Comparison of ENCODE assay signal across 7 mouse cellular contexts in genomic region chr12:72084261-72085023, GRCm38 (mm10). TPM values are rescaled to one million over a fixed set of nuclear protein-coding genes. Genes with fewer than 3 reads are reported as not detected.
DNase-seq lines count a peak whose midpoint lies in the region; ATAC-seq and TF ChIP-seq lines count a peak whose summit lies in the region.

No protein-coding gene starts in this region.

- peaks cover 11% of the 10 kb centered on the region for H3K79me2 ChIP-seq in myocyte (ENCODE audit: control insufficient read depth, insufficient read depth)

- H3K36me3 ChIP-seq in hindbrain, embryonic 12.5 days, result no peaks in the 10 kb centered on the region
- no peaks in the 10 kb centered on the region for H3K36me3 ChIP-seq in limb, embryonic 13.5 days
- H3K36me3 ChIP-seq in myocyte (ENCODE audit: control insufficient read depth, insufficient read depth), result no peaks in the 10 kb centered on the region

- peak overlapping the region; percentile 58 for H3K4me3 ChIP-seq in hindbrain, embryonic 12.5 days
- peak overlapping the region; percentile 74 for H3K4me3 ChIP-seq in limb, embryonic 13.5 days
- H3K4me3 ChIP-seq in myocyte, result peak overlapping the region; percentile 55

- peak overlapping the region; percentile 82 for H3K4me2 ChIP-seq in hindbrain, embryonic 12.5 days (replicated peaks)
- peak overlapping the region; percentile 88 for H3K4me2 ChIP-seq in limb, embryonic 13.5 days (replicated peaks)
- H3K4me2 ChIP-seq in myocyte (ENCODE audit: low read depth), result peak overlapping the region; percentile 75

- WGBS in hindbrain, embryonic 12.5 days, result 3% methylated on average over 46 of the region's 46 CpGs
- 4% methylated on average over 46 of the region's 46 CpGs for WGBS in limb, embryonic 13.5 days

- H3K27ac ChIP-seq in hindbrain, embryonic 12.5 days, result peak overlapping the region; percentile 83
- H3K27ac ChIP-seq in limb, embryonic 13.5 days, result peak overlapping the region; percentile 79

- no peaks in the 10 kb centered on the region for H3K9me3 ChIP-seq in hindbrain, embryonic 12.5 days (replicated peaks)
- no peaks in the 10 kb centered on the region for H3K9me3 ChIP-seq in limb, embryonic 13.5 days

- peak; percentile 55 for DNase-seq in urinary bladder, adult 2 months (ENCODE audit: low spot score)
- DNase-seq in urinary bladder, postnatal 10 days (ENCODE audit: low spot score), result no peak
- peak; percentile 66 for DNase-seq in embryo, embryonic 10.5 days (ENCODE audit: low spot score)
- DNase-seq in cerebellum, postnatal 25 days, result no peak

- peak overlapping the region; percentile 74 for H3K9ac ChIP-seq in hindbrain, embryonic 12.5 days
- peak overlapping the region; percentile 81 for H3K9ac ChIP-seq in limb, embryonic 13.5 days

- H3ac ChIP-seq in myocyte (ENCODE audit: control insufficient read depth, insufficient read length), result peak overlapping the region; percentile 17

- TF ChIP-seq POLR2A in myocyte (IDR thresholded peaks at IDR 0.05; ENCODE audit: insufficient read length, low read depth), result no peak

- peaks cover 32% of the 10 kb centered on the region for H3K4me1 ChIP-seq in hindbrain, embryonic 12.5 days
- H3K4me1 ChIP-seq in limb, embryonic 13.5 days, result peaks cover 32% of the 10 kb centered on the region

- ATAC-seq in hindbrain, embryonic 12.5 days (ENCODE audit: low FRiP score), result peak; percentile 6
- ATAC-seq in limb, embryonic 13.5 days (ENCODE audit: low FRiP score, low read depth), result no peak

- H3K27me3 ChIP-seq in hindbrain, embryonic 12.5 days, result no peaks in the 10 kb centered on the region
- H3K27me3 ChIP-seq in limb, embryonic 13.5 days, result no peaks in the 10 kb centered on the region
- H3K27me3 ChIP-seq in myocyte (ENCODE audit: control insufficient read depth, insufficient read depth, insufficient read length), result no peaks in the 10 kb centered on the region

TF ChIP-seq in myocyte, 11 proteins besides CTCF, POLR2A, EP300 and RAD21:
- no peak for TF ChIP-seq E2F4 (IDR thresholded peaks at IDR 0.05; ENCODE audit: insufficient read depth)
- no peak for TF ChIP-seq MYOD1 (IDR thresholded peaks at IDR 0.05; ENCODE audit: control insufficient read depth in 1 of 3, insufficient read length in 2 of 3, low read depth in 2 of 3)
- TF ChIP-seq TCF3 (IDR thresholded peaks at IDR 0.05; ENCODE audit: insufficient read length, low read depth), result no peak
- TF ChIP-seq USF1 (IDR thresholded peaks at IDR 0.05; ENCODE audit: low read depth), result no peak
- no peak for TF ChIP-seq POLR2AphosphoS2 (IDR thresholded peaks at IDR 0.05; ENCODE audit: insufficient read length, low read depth)
- TF ChIP-seq TCF12 (IDR thresholded peaks at IDR 0.05; ENCODE audit: insufficient read depth, poor library complexity, severe bottlenecking), result no peak
- TF ChIP-seq MYOG (IDR thresholded peaks at IDR 0.05; ENCODE audit: control insufficient read depth in 1 of 3, insufficient read depth in 1 of 3, insufficient read length in 2 of 3, low read depth in 2 of 3), result no peak
- no peak for TF ChIP-seq CEBPB (IDR thresholded peaks at IDR 0.05; ENCODE audit: insufficient read depth, poor library complexity, severe bottlenecking)
- no peak for TF ChIP-seq SRF (IDR thresholded peaks at IDR 0.05; ENCODE audit: control insufficient read depth, insufficient read length, low read depth)
TF ChIP-seq in myocyte: peak in this region for 0.

RNA-seq across cellular contexts. Expression of gene L3hypdh, which starts 0.8 kb away (rescaled TPM):
- 18.4 and 21.0 TPM in 2 replicates for polyA plus RNA-seq in urinary bladder, adult 2 months (2012; rRNA removed)
- polyA plus RNA-seq in hindbrain, embryonic 12.5 days (2016; fragmentation: Nextera tagmentation; extraction: Ambion mirVana), result 11.1 and 11.4 TPM in 2 replicates
- 17.9 and 18.0 TPM in 2 replicates for polyA plus RNA-seq in limb, embryonic 13.5 days (2015; fragmentation: Nextera tagmentation; extraction: Ambion mirVana)
- 1.7 TPM for polyA plus RNA-seq in myocyte (2012; fragmentation: generic; extraction: Trizol)

RNA-seq across cellular contexts. Expression of gene Jkamp, which starts 0.9 kb away (rescaled TPM):
- 41.7 and 46.5 TPM in 2 replicates for polyA plus RNA-seq in urinary bladder, adult 2 months (2012; rRNA removed)
- polyA plus RNA-seq in hindbrain, embryonic 12.5 days (2016; fragmentation: Nextera tagmentation; extraction: Ambion mirVana), result 91.5 and 98.2 TPM in 2 replicates
- polyA plus RNA-seq in limb, embryonic 13.5 days (2015; fragmentation: Nextera tagmentation; extraction: Ambion mirVana), result 78.2 and 83.9 TPM in 2 replicates
- 22.2 TPM for polyA plus RNA-seq in myocyte (2012; fragmentation: generic; extraction: Trizol)

RNA-seq across cellular contexts. Expression of gene Gpr135, which starts 13.5 kb away (rescaled TPM):
- 2.7 and 3.4 TPM in 2 replicates for polyA plus RNA-seq in urinary bladder, adult 2 months (2012; rRNA removed)
- 1.7 and 2.2 TPM in 2 replicates for polyA plus RNA-seq in hindbrain, embryonic 12.5 days (2016; fragmentation: Nextera tagmentation; extraction: Ambion mirVana)
- polyA plus RNA-seq in limb, embryonic 13.5 days (2015; fragmentation: Nextera tagmentation; extraction: Ambion mirVana), result 0.38 and 0.83 TPM in 2 replicates
- polyA plus RNA-seq in myocyte (2012; fragmentation: generic; extraction: Trizol), result 0.04 TPM

Comparison
In these comparisons a context has a peak if more than half of its experiments do, and no peak if none do; other contexts are left out.
1. DNase-seq: peak in urinary bladder, adult 2 months (single experiment) and embryo, embryonic 10.5 days (single experiment); none in urinary bladder, postnatal 10 days (single experiment) and cerebellum, postnatal 25 days (0 of 2).
2. Peak in every context shown above with its lines, with median percentiles within 50 percentile points of each other: H3K4me2 ChIP-seq and H3K4me3 ChIP-seq.